Mouse (Mus musculus) C2C12 (cell line): ENCODE data around the gene Mybbp1a. TPM values are rescaled to one million over a fixed set of nuclear protein-coding genes. Genes with fewer than 3 reads are reported as not detected.

Source experiments
- H3K27me3 ChIP-seq: one replicate; pipeline ENCODE4 v1.6.1; 2011; ENCODE audit not compliant: control insufficient read depth, insufficient read depth, insufficient read length
- H3K36me3 ChIP-seq: one replicate; pipeline ENCODE4 v1.6.1; 2011; ENCODE audit not compliant: control insufficient read depth, insufficient read depth
- H3K4me3 ChIP-seq: one replicate; pipeline ENCODE4 v1.5.1; 2011; ENCODE audit warnings: mild to moderate bottlenecking, control low read depth; ENCODE audit not compliant: poor library complexity, insufficient read depth, severe bottlenecking
- H3K79me2 ChIP-seq: one replicate; pipeline ENCODE4 v1.6.1; 2011; ENCODE audit not compliant: control insufficient read depth, insufficient read depth
- H3K79me3 ChIP-seq: one replicate; pipeline ENCODE4 v1.6.1; 2011; ENCODE audit warnings: low read depth, control low read depth
- H3ac ChIP-seq: one replicate; pipeline ENCODE3; 2011; ENCODE audit warnings: low read depth; ENCODE audit not compliant: control insufficient read depth, insufficient read length
- CEBPB ChIP-seq: IDR thresholded peaks from one replicate; pipeline ENCODE4 v1.6.1; 2011; ENCODE audit warnings: low read depth, mild to moderate bottlenecking, control low read depth, moderate library complexity
- CTCF ChIP-seq: IDR thresholded peaks from one replicate; pipeline ENCODE4 v1.5.1; 2011; ENCODE audit not compliant: control insufficient read depth, insufficient read depth, insufficient read length
- FOSL1 ChIP-seq: IDR thresholded peaks from one replicate; pipeline ENCODE4 v1.8.0; 2011; ENCODE audit warnings: mild to moderate bottlenecking, low read length; ENCODE audit not compliant: poor library complexity, insufficient read depth, severe bottlenecking
- MAX ChIP-seq: IDR thresholded peaks from one replicate; pipeline ENCODE4 v1.6.1; 2011; ENCODE audit warnings: mild to moderate bottlenecking, control low read depth
- MYOD1 ChIP-seq: IDR thresholded peaks from one replicate; pipeline ENCODE4 v1.6.1; 2011; ENCODE audit warnings: low read depth; ENCODE audit not compliant: control insufficient read depth, insufficient read length
- MYOG ChIP-seq: IDR thresholded peaks from one replicate; pipeline ENCODE4 v1.6.1; 2011; ENCODE audit not compliant: control insufficient read depth, insufficient read length; ENCODE audit errors: extremely low read depth
- USF1 ChIP-seq: IDR thresholded peaks from one replicate; pipeline ENCODE4 v1.6.1; 2011; ENCODE audit warnings: low read depth, mild to moderate bottlenecking, control low read depth, moderate library complexity
- polyA plus RNA-seq: library from polyadenylated mRNA; unstranded; fragments of >200 nt; fragmentation: generic; extraction: Trizol; gene quantifications from one replicate; pipeline ENCODE4 v1.2.1, GENCODE M21; 2012; ENCODE audit warnings: missing spikeins

The Mybbp1a gene
- polyA plus RNA-seq, 1 experiment: 230 TPM

- TF ChIP-seq MAX (no peak), CEBPB (no peak), USF1 (no peak), MYOG (no peak), MYOD1 (no peak), FOSL1 (no peak), CTCF (peak; percentile 52)
- H3K79me3 ChIP-seq: peaks cover 50% of the 10 kb centered on the region
- H3ac ChIP-seq: no peak overlapping the region
- no peak overlapping the region for H3K4me3 ChIP-seq
- no peaks in the 10 kb centered on the region for H3K27me3 ChIP-seq
- peaks cover 96% of the 10 kb centered on the region for H3K36me3 ChIP-seq
- H3K79me2 ChIP-seq: peaks cover 65% of the 10 kb centered on the region
Measured at GRCm38 (mm10) chr11:72446311-72447105, 5.4 kb downstream of the Mybbp1a start.

- Histone ChIP-seq H3K79me3 (peaks cover 41% of the 10 kb centered on the region), H3ac (no peak overlapping the region), H3K79me2 (peaks cover 56% of the 10 kb centered on the region), H3K4me3 (no peak overlapping the region), H3K36me3 (peaks cover 99% of the 10 kb centered on the region), H3K27me3 (no peaks in the 10 kb centered on the region)
- no peak for TF ChIP-seq USF1
- no peak for TF ChIP-seq CEBPB
- no peak for TF ChIP-seq CTCF
- TF ChIP-seq MYOD1: no peak
- no peak for TF ChIP-seq FOSL1
- TF ChIP-seq MAX: no peak
- no peak for TF ChIP-seq MYOG
Measured at GRCm38 (mm10) chr11:72447475-72447874, 6.3 kb downstream of the Mybbp1a start.

GRCm38 (mm10) chr11:72452140-72452665 is 11.0 kb downstream of the Mybbp1a start:
- Histone ChIP-seq H3K4me3 (no peak overlapping the region), H3K79me3 (peaks cover under 1% of the 10 kb centered on the region), H3K36me3 (peaks cover 56% of the 10 kb centered on the region), H3K79me2 (peaks cover 9% of the 10 kb centered on the region), H3ac (no peak overlapping the region), H3K27me3 (no peaks in the 10 kb centered on the region)
- TF ChIP-seq MYOD1 (no peak), FOSL1 (no peak), CEBPB (no peak), MAX (no peak), CTCF (no peak), USF1 (no peak), MYOG (no peak)

- Histone ChIP-seq H3K27me3 (no peaks in the 10 kb centered on the region), H3K4me3 (no peak overlapping the region), H3K79me3 (no peaks in the 10 kb centered on the region), H3K79me2 (no peaks in the 10 kb centered on the region), H3ac (no peak overlapping the region), H3K36me3 (peaks cover 45% of the 10 kb centered on the region)
- TF ChIP-seq CTCF (no peak), CEBPB (no peak), FOSL1 (no peak), MYOG (no peak), MYOD1 (no peak), MAX (no peak), USF1 (no peak)
Measured at GRCm38 (mm10) chr11:72453105-72453953, 12.2 kb downstream of the Mybbp1a start.

GRCm38 (mm10) chr11:72455694-72456093 is 14.5 kb downstream of the Mybbp1a start:
- H3K79me2 ChIP-seq: no peaks in the 10 kb centered on the region
- H3K4me3 ChIP-seq: no peak overlapping the region
- H3K79me3 ChIP-seq: no peaks in the 10 kb centered on the region
- H3K27me3 ChIP-seq: no peaks in the 10 kb centered on the region
- no peak overlapping the region for H3ac ChIP-seq
- peaks cover 22% of the 10 kb centered on the region for H3K36me3 ChIP-seq
- TF ChIP-seq CTCF: no peak
- TF ChIP-seq MAX: no peak
- TF ChIP-seq USF1: no peak
